Comparison of ENCODE assay signal across 22 mouse cellular contexts in the genomic region with DNA sequence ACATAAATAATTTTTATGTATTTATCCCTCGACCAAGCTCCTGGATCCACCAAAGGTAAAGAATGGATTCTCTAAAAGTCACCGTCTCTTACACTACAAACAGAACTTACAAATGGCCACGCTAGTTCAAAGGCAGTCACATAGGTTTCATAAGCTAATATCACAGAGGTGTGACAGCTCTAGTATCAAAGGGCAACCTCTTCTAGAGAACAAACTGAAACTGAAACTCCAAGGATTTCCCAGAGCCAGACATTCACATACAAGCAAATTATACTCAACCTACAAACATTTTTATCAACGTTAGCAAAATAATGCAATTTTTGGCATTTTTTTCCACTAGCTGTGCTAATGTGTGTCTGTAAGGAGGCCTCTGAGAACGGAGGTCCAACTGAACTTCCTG.
"Had no signal": no experiment of that assay in that cellular context is flagged by ENCODE, and none has a peak within 500 bp of the region (broad histone marks: within the 10 kb centered on the region; RNA-seq: fewer than 3 reads in every experiment).

No protein-coding gene starts in this region.

- ATAC-seq: liver, postnatal 0 days; lung, postnatal 0 days; midbrain, embryonic 13.5 days; midbrain, embryonic 16.5 days had no signal

- H3K9me3 ChIP-seq: limb, embryonic 10.5 days; limb, embryonic 13.5 days; megakaryocyte, embryonic 14.5 days; midbrain, embryonic 13.5 days; neural tube, embryonic 13.5 days had no signal

- H3K4me2 ChIP-seq: limb, embryonic 13.5 days; liver, embryonic 11.5 days; lung, embryonic 14.5 days; midbrain, embryonic 13.5 days; neural tube, embryonic 13.5 days had no signal

- DNase-seq: kidney, adult 2 months; kidney, postnatal 25 days; layer of hippocampus, adult 9-11 months; liver, postnatal 0 days; lung, embryonic 14.5 days; retina, postnatal 1 day; thymus, adult 2 months; thymus, postnatal 14 days; thymus, postnatal 4 days had no signal

- H3K27me3 ChIP-seq: limb, embryonic 13.5 days; megakaryocyte, embryonic 14.5 days; midbrain, embryonic 13.5 days; neural tube, embryonic 13.5 days had no signal

- H3K27ac ChIP-seq: kidney, postnatal 0 days; limb, embryonic 10.5 days; limb, embryonic 13.5 days; liver, embryonic 14.5 days; midbrain, embryonic 10.5 days; midbrain, embryonic 13.5 days; neural tube, embryonic 13.5 days; stomach, postnatal 0 days had no signal

- H3K9ac ChIP-seq: limb, embryonic 13.5 days; liver, embryonic 14.5 days; liver, postnatal 0 days; lung, embryonic 14.5 days; midbrain, embryonic 13.5 days; neural tube, embryonic 13.5 days had no signal

- H3K4me3 ChIP-seq: limb, embryonic 10.5 days; limb, embryonic 13.5 days; megakaryocyte, embryonic 14.5 days; midbrain, embryonic 10.5 days; midbrain, embryonic 13.5 days; myocyte; neural tube, embryonic 13.5 days had no signal
